Mouse (Mus musculus) gastrocnemius, adult 18-20 months (tissue): Measurements from ENCODE around the gene Zmym6. TPM values are rescaled to one million over a fixed set of nuclear protein-coding genes. Genes with fewer than 3 reads are reported as not detected.

ENCODE experiments used
- total RNA-seq, 2 experiments: library from RNA; stranded (reverse); gene quantifications; 2 replicates each; pipeline ENCODE4 v1.2.3; 2021

Gene Zmym6
- total RNA-seq, 2 experiments from 2014 or later = 3.6 to 4.6 TPM

Other genes starting within 250 kb of the Zmym6 start
- 10 to 100 TPM; 14.6 to 16.3 TPM for gene Zmym4, start 109.2 kb upstream of the Zmym6 start, total RNA-seq
- 10 to 100 TPM; 54.9 to 65.1 TPM for gene Sfpq, start 56.1 kb upstream of the Zmym6 start, total RNA-seq
- 1 to 10 TPM; 4.2 to 5.3 TPM for gene Zmym1, start 16.2 kb upstream of the Zmym6 start, total RNA-seq
- gene Tmem35b, start 46.3 kb downstream of the Zmym6 start, total RNA-seq = under 1 TPM; 0.62 to 0.90 TPM
- under 1 TPM in 1 of 2 experiments, not detected in 1; 0.21 TPM for gene Dlgap3, start 91.8 kb downstream of the Zmym6 start, total RNA-seq
- 10 to 100 TPM; 36.3 to 36.9 TPM for gene Smim12, start 166.4 kb downstream of the Zmym6 start, total RNA-seq
- gene Gja4, start 236.7 kb downstream of the Zmym6 start, total RNA-seq = 1 to 10 TPM; 2.3 to 2.5 TPM